1 mouse cellular context compared by ENCODE assay signal in genomic region chr12:108794979-108795537, GRCm38 (mm10).
A peak's percentile ranks its signal among the peaks of the same experiment; 100 is the strongest.
TF ChIP-seq lines count a peak whose summit lies in the region.

No protein-coding gene starts in this region.

TF ChIP-seq in MEL, 35 proteins besides CTCF, POLR2A, EP300 and RAD21 (continued from another document):
- 0 out of 2 replicates have a peak, but pooled peaks have one; percentile 29 for TF ChIP-seq TCF12 (IDR thresholded peaks at IDR 0.05; ENCODE audit: low read depth, low read length)
- no peak for TF ChIP-seq MAZ (IDR thresholded peaks at IDR 0.05; ENCODE audit: low read depth, low read length)
- TF ChIP-seq UBTF (IDR thresholded peaks at IDR 0.05; ENCODE audit: borderline replicate concordance, insufficient read depth, low read depth, low read length) = no peak
- TF ChIP-seq POLR2AphosphoS5 (IDR thresholded peaks at IDR 0.05; ENCODE audit: borderline replicate concordance, low read depth, low read length) = no peak
- TF ChIP-seq RCOR1 (IDR thresholded peaks at IDR 0.05; ENCODE audit: low read depth, low read length) = peak; percentile 45; the same call in 1 of the 2 replicates
- no peak for TF ChIP-seq MAFK (IDR thresholded peaks at IDR 0.05; ENCODE audit: borderline replicate concordance, low read depth, low read length)
- no peak for TF ChIP-seq E2F4 (IDR thresholded peaks at IDR 0.05; ENCODE audit: borderline replicate concordance, low read depth, low read length)
- no peak for TF ChIP-seq CHD2 (IDR thresholded peaks at IDR 0.05; ENCODE audit: low read length)
- no peak for TF ChIP-seq JUND (IDR thresholded peaks at IDR 0.05; ENCODE audit: low read depth, low read length)
- no peak for TF ChIP-seq GABPA (IDR thresholded peaks at IDR 0.05; ENCODE audit: low read depth, low read length)
- no peak for TF ChIP-seq MEF2A (IDR thresholded peaks at IDR 0.05; ENCODE audit: extremely low read depth, insufficient replicate concordance, low read depth, low read length, poor library complexity, severe bottlenecking)
- peak; percentile 53; the same call in 1 of the 2 replicates for TF ChIP-seq CHD1 (IDR thresholded peaks at IDR 0.05; ENCODE audit: low read depth, low read length)
- TF ChIP-seq TAL1 (IDR thresholded peaks at IDR 0.05; ENCODE audit: low read length) = no peak
- TF ChIP-seq ETS1 (IDR thresholded peaks at IDR 0.05; ENCODE audit: low read depth, low read length) = peak; percentile 78
- peak; percentile 75 for TF ChIP-seq ELF1 (IDR thresholded peaks at IDR 0.05; ENCODE audit: low read depth, low read length)
- no peak for TF ChIP-seq ZMIZ1 (IDR thresholded peaks at IDR 0.05; ENCODE audit: low read depth, low read length)
- TF ChIP-seq GATA1 (IDR thresholded peaks at IDR 0.05; ENCODE audit: low read depth, low read length) = peak; percentile 81
- no peak for TF ChIP-seq NRF1 (IDR thresholded peaks at IDR 0.05; ENCODE audit: insufficient read depth, low read depth, low read length, poor library complexity, severe bottlenecking)
- TF ChIP-seq ZKSCAN1 (IDR thresholded peaks at IDR 0.05; ENCODE audit: low read depth, low read length) = no peak
